Mouse (Mus musculus) heart, postnatal 10 days (tissue): ENCODE data around the gene Kxd1. TPM values are rescaled to one million over a fixed set of nuclear protein-coding genes. Genes with fewer than 3 reads are reported as not detected.

ENCODE experiments used
- total RNA-seq, 2 experiments: library from RNA; stranded (reverse); gene quantifications; 2 replicates each; pipeline ENCODE4 v1.2.3; 2021

Gene Kxd1
- total RNA-seq, 2 experiments from 2014 or later, result 79.5 to 81.3 TPM

Other genes with a start within 250 kb of the Kxd1 start
- gene Homer3, start 245.1 kb downstream of the Kxd1 start, total RNA-seq, result 10 to 100 TPM; 25.6 to 28.2 TPM
- gene Ddx49, start 225.5 kb downstream of the Kxd1 start, total RNA-seq, result 10 to 100 TPM; 33.1 to 33.5 TPM
- 100 to 1,000 TPM; 160 to 173 TPM for gene Cope, start 225.4 kb downstream of the Kxd1 start, total RNA-seq
- gene Cers1, start 212.2 kb downstream of the Kxd1 start, total RNA-seq, result under 1 TPM; 0.57 to 0.67 TPM
- gene Gdf1, start 198.1 kb downstream of the Kxd1 start, total RNA-seq, result under 1 TPM in 1 of 2 experiments, not detected in 1; 0.20 TPM
- 10 to 100 TPM; 40.8 to 48.8 TPM for gene Upf1, start 174.7 kb downstream of the Kxd1 start, total RNA-seq
- 1 to 10 TPM; 2.4 to 3.4 TPM for gene Comp, start 154.4 kb downstream of the Kxd1 start, total RNA-seq
- gene Crtc1, start 88.4 kb downstream of the Kxd1 start, total RNA-seq, result 10 to 100 TPM; 11.0 to 15.6 TPM
- gene Klhl26, start 51.0 kb downstream of the Kxd1 start, total RNA-seq, result 1 to 10 TPM; 8.4 to 8.9 TPM
- gene Tmem59l, start 40.6 kb downstream of the Kxd1 start, total RNA-seq, result not detected
- under 1 TPM; 0.38 to 0.72 TPM for gene Crlf1, start 34.8 kb downstream of the Kxd1 start, total RNA-seq
- gene Rex1bd, start 21.2 kb downstream of the Kxd1 start, total RNA-seq, result 100 to 1,000 TPM; 108 to 114 TPM
- gene Uba52, start 17.2 kb downstream of the Kxd1 start, total RNA-seq, result 1,000 to 10,000 TPM; 1,604 to 1,683 TPM
- 100 to 1,000 TPM; 185 to 190 TPM for gene Fkbp8, start 232 bp downstream of the Kxd1 start, total RNA-seq
- 10 to 100 TPM; 15.9 to 17.9 TPM for gene Ell, start 11.5 kb upstream of the Kxd1 start, total RNA-seq
- 10 to 100 TPM; 25.8 to 29.6 TPM for gene Isyna1, start 66.4 kb upstream of the Kxd1 start, total RNA-seq
- gene Ssbp4, start 80.9 kb upstream of the Kxd1 start, total RNA-seq, result 10 to 100 TPM; 54.7 to 55.6 TPM
- 1 to 10 TPM; 1.1 to 1.6 TPM for gene Lrrc25, start 88.2 kb upstream of the Kxd1 start, total RNA-seq
- 1 to 10 TPM in 1 of 2 experiments, under 1 TPM in 1; 0.86 to 1.1 TPM for gene Gdf15, start 104.5 kb upstream of the Kxd1 start, total RNA-seq
- 10 to 100 TPM; 39.6 to 42.9 TPM for gene Pgpep1, start 132.4 kb upstream of the Kxd1 start, total RNA-seq
- 10 to 100 TPM; 82.8 to 94.1 TPM for gene Lsm4, start 145.3 kb upstream of the Kxd1 start, total RNA-seq
- gene Jund, start 171.0 kb upstream of the Kxd1 start, total RNA-seq, result 100 to 1,000 TPM; 178 to 214 TPM
- gene Iqcn, start 175.5 kb upstream of the Kxd1 start, total RNA-seq, result under 1 TPM in 1 of 2 experiments, not detected in 1; 0.07 TPM
- not detected for gene Gm3336, start 190.6 kb upstream of the Kxd1 start, total RNA-seq
- gene Pde4c, start 195.8 kb upstream of the Kxd1 start, total RNA-seq, result 1 to 10 TPM; 2.0 to 4.0 TPM
- gene Rab3a, start 226.7 kb upstream of the Kxd1 start, total RNA-seq, result 10 to 100 TPM; 37.3 to 38.9 TPM
- 10 to 100 TPM; 32.0 to 39.7 TPM for gene Mpv17l2, start 233.0 kb upstream of the Kxd1 start, total RNA-seq
- gene Pik3r2, start 248.8 kb upstream of the Kxd1 start, total RNA-seq, result 10 to 100 TPM; 37.1 to 40.2 TPM